Mouse (Mus musculus): Measurements from ENCODE around the gene Gm49450.
A peak's percentile ranks its signal among the peaks of the same experiment; 100 is the strongest.

Gene Gm49450

DNA sequence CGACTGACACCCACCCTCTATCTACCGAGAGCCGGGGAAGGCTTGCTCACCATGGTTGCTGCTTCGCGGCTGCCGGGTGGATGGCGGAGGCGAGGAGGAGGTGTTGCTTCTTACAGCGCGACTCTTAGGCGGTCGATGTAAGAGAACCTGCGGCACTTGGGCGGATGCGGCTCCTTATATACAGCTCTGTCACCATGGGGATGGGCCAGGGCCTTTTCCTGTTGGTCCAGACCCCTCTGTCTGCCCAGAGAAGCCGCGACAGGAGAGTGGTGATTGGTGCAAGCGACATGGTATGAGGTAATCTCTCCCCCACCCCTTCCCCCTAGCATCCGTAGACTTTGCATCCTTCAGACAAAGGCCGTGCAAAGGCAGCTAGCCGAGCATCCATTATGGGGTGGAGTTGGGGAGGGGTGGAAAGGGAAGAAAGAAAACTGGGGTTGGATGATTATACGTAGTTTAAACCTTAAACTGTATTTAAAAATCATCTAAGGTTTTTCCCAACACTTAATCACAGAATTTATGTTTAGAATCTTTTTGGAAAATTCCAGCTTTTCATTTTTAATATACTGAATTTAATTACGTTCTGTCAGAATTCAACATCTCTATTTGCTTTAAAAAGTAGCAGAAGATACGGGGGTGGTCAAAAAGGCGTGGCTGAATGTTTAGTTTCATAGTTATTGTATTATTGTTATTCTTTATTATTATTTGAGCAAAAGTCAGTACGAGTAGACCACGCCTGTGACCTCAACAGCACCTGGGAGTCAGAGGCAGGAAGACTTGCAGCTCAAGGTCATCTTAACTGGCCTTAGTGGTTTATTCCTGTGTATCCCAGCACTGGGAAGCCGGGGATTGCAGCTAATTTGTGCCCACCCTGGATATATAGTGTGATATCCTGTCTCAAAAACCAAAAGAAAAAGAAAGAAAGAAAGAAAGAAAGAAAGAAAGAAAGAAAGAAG is at the start of gene Gm49450, which contains the start of gene Tuba1a:
Gene Gm49450, minus strand, starts transcription at position 151 of the 956 bp plus-strand sequence.
Gene Tuba1a, minus strand, starts transcription at position 303 of the 956 bp plus-strand sequence.
- DNase-seq (ENCODE audit: low spot score): peak; percentile 98

GRCm38 (mm10) chr15:99001451-99001931 is 48.1 kb upstream of the Gm49450 start:
- DNase-seq (ENCODE audit: low spot score): no peak

DNA sequence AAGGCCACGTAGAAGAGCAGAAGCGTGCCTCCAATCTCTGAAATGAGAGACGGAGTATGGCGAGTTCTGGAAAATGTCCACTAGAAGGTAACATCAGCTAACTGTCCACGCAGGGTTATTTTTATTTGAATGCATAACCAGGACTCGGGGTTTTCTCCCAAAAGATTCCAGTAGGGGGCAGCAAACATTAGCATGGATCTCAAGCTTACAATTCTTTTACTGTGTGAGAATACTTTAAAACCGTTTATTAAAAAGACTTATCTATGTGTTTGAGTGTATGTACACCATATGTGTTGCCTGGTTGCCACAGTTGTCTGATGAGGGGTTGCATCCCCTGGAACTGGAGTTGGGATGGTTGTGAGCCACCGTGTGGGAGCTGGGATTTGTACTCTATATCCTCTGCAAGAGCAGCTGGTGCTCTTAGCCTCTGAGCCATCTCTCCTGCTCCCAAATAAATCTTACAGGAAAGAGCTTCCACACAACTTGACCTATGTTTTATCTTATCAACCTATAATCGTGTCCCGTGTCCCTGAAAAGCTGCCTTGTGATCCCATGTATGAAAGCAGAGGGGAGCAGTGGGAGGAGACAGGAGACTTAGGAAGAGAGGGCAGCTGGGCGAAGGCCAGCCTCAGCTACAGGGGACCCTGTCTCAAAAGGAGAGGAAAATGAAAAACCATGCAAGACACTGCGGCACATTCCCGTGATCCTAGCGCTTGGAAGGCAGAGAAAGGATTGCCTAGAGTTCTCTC is 47.4 kb upstream of the Gm49450 start:
- DNase-seq (ENCODE audit: low spot score): peak; percentile 47

DNA sequence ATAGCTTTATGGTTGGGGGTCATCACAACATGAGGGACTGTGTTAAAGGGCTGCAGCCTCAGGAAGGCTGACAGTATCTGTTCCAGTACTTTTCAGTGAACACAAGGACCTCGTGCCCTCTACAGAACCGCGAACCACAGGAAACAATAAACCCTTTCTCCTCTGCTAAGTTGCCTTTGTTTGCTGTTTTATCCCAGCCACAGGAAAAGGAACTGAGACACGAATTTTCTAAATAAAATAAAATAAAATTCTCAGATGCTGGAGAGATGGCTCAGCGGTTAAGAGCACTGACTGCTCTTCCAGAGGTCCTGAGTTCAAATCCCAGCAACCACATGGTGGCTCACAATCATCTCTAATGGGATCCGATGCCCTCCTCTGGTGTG is 45.4 kb upstream of the Gm49450 start:
- DNase-seq (ENCODE audit: low spot score): no peak

GRCm38 (mm10) chr15:98997938-98998774 is 44.8 kb upstream of the Gm49450 start:
- DNase-seq (ENCODE audit: low spot score): no peak

DNA sequence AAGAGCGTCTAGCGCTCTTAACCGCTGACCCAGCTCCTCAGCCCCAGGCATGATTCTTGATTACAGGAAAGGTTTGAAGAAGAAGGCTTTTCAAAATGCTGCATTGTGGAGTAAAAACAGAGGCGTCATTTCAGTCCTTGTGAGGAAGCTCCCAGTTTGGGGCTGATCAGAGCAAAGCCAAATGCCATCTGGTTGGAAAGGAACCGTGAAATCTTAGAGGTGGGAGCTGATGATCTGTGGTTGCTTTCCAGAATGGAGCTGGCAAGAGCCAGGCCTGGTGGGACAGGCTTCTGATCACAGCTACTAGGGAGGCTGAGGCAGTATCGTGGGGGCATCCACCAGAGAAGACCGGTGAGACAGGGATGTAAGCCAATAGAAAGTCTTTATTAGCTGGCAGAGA is 43.5 kb upstream of the Gm49450 start:
- no peak for DNase-seq (ENCODE audit: low spot score)

DNA sequence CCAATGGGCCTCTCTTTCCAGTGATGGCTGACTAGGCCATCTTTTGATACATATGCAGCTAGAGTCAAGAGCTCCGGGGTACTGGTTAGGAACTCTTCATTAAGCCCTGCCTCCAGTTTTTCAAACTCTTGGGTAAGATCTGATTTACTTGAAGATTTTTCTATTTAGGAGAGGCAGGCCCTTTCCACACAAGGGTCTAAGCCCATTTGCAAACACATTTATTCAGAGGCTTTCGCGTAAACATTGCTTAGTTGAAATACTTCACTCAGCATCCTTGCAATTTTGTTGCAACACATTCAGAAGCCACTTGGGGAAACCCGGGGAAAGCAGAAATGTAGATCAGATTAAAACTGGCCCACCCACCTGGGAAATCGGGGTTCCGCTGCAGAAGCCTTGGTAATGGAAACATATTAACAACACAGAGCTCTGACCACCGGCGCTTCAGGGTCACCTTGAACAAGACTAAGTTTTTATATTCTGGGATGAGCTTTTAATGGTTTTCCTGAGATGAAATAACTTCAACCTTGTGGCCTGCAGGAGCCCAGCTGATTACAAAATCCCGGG is 41.7 kb upstream of the Gm49450 start:
- no peak for DNase-seq (ENCODE audit: low spot score)

DNA sequence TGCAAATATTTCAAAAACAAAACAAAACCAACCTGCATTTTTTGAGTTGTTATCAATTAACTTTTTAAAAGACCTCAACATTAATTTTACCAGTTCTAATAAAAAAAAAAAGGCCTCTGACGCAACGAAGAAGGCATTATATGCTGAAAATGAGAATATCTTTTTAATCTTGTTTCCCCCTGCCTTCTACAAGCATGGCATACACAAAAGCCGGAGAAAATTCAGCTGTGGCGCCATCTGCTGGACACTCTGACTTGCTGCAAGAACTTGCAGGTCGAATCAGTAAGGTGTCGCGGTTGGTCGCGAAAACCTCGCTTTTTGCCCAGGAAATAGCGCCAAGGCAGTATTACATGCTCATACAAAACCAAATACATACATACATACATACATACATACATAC is 40.5 kb upstream of the Gm49450 start:
- peak; percentile 88 for DNase-seq (ENCODE audit: low spot score)

DNA sequence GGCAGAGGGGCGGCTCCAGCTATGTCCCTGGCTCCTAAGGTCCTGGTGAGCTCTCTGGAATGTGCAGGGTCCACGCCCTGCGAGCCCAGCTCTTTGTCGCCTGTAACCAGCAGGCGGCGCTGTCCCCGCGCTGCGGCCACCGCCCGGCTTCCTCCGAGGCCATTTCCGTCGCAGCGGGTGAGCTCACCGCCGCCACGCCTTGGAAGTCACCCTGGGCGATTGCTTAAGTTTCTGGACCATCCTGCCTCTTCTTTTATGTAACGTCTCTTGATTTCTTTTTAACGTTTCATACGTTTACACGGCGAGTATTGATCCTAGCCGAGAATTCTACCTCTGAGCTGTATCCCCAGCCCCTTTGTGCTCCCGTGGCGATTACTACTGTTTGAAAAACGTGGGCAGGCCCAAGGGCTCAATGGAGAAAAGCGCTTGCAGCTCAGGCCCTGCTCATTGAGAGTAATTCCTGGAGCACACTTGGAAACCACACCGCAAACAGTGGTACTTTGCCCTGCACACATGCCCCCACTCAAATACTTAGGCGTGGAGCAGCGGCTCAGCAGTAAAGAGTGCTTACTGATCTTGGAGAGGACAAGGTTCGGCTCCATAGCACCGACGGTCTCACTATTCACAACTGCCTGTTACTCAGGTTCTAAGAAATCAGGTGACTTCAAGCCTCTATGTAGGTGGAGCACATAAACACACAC is 39.9 kb upstream of the Gm49450 start:
- peak; percentile 83 for DNase-seq (ENCODE audit: low spot score)

GRCm38 (mm10) chr15:98992086-98992912 is 38.9 kb upstream of the Gm49450 start:
- DNase-seq (ENCODE audit: low spot score): peak; percentile 71

DNA sequence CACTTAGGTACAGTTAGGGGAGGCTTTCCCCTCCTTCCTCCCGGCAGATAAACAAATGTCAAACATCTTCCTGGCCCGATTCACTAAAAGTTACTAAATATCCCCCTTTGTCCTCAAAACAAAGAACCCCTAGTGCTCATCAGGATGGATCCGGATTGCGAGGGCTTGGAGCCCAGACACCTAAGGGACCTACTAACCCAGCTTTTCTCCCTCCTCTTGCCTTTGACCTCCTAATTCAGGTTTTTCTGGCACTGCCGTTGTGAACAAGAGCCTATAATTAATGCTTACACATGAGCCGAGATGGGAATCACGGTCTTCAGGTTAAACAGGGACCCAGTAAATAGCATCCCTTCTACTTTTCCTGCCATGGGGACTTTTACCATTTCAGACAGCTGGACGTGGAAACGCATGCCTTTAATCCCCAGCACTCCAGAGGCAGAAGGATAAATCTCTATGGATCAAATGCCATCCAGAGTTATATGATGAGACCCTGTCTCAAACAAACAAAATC is 38.2 kb upstream of the Gm49450 start:
- DNase-seq (ENCODE audit: low spot score): no peak

GRCm38 (mm10) chr15:98990669-98991539 is 37.6 kb upstream of the Gm49450 start:
- no peak for DNase-seq (ENCODE audit: low spot score)

- no peak for DNase-seq (ENCODE audit: low spot score)
These were observed 36.5 kb upstream of the Gm49450 start for GRCm38 (mm10) chr15:98989701-98990430.

GRCm38 (mm10) chr15:98988787-98989186 is 35.4 kb upstream of the Gm49450 start:
- DNase-seq (ENCODE audit: low spot score): no peak

- DNase-seq (ENCODE audit: low spot score): no peak
These were observed 34.4 kb upstream of the Gm49450 start for GRCm38 (mm10) chr15:98987661-98988181.

- DNase-seq (ENCODE audit: low spot score): no peak
These were observed 33.8 kb upstream of the Gm49450 start for GRCm38 (mm10) chr15:98987077-98987630.

- DNase-seq (ENCODE audit: low spot score): no peak
These were observed 32.8 kb upstream of the Gm49450 start for GRCm38 (mm10) chr15:98985982-98986715.

Data from T-cell, adult 2 months (primary cell).